Mouse (Mus musculus): ENCODE measurements at regions not wholly inside any gene's neighbourhood (a gene's known extent, or its start where the extent isn't known, plus 50 kb on each side); places are given as distances from the start of the nearest gene placed in this dataset.
"Not testable (repeated sequence)": the region's sequence is repeated elsewhere in the genome, so short reads cannot be mapped to it uniquely, and the experiment has no call there.

GRCm38 (mm10) chr5:149871521-149871920, 147.0 kb upstream of the Rxfp2 start:
- no peak overlapping the region for H3K4me3 ChIP-seq (ENCODE audit: insufficient read depth, poor library complexity, severe bottlenecking)
- H3K27me3 ChIP-seq (ENCODE audit: control insufficient read depth, insufficient read depth, insufficient read length), result no peaks in the 10 kb centered on the region
- no peaks in the 10 kb centered on the region for H3K79me2 ChIP-seq (ENCODE audit: control insufficient read depth, insufficient read depth)
- no peaks in the 10 kb centered on the region for H3K36me3 ChIP-seq (ENCODE audit: control insufficient read depth, insufficient read depth)
- no peak for TF ChIP-seq MYOG (IDR thresholded peaks at IDR 0.05; ENCODE audit: control insufficient read depth, extremely low read depth, insufficient read length)
- TF ChIP-seq FOSL1 (IDR thresholded peaks at IDR 0.05; ENCODE audit: insufficient read depth, low read length, poor library complexity, severe bottlenecking), result no peak
- no peak for TF ChIP-seq CEBPB (IDR thresholded peaks at IDR 0.05; ENCODE audit: low read depth)
- no peak for TF ChIP-seq CTCF (IDR thresholded peaks at IDR 0.05; ENCODE audit: control insufficient read depth, insufficient read depth, insufficient read length)
- no peak for TF ChIP-seq MYOD1 (IDR thresholded peaks at IDR 0.05; ENCODE audit: control insufficient read depth, insufficient read length, low read depth)
- no peak for TF ChIP-seq MAX (IDR thresholded peaks at IDR 0.05)
- no peak for TF ChIP-seq USF1 (IDR thresholded peaks at IDR 0.05; ENCODE audit: low read depth)
- no peak overlapping the region for H3ac ChIP-seq (ENCODE audit: control insufficient read depth, insufficient read length, low read depth)
- no peaks in the 10 kb centered on the region for H3K79me3 ChIP-seq (ENCODE audit: low read depth)

GRCm38 (mm10) chr5:149873482-149874002, 144.9 kb upstream of the Rxfp2 start:
- no peaks in the 10 kb centered on the region for H3K36me3 ChIP-seq (ENCODE audit: control insufficient read depth, insufficient read depth)
- H3K79me3 ChIP-seq (ENCODE audit: low read depth), result no peaks in the 10 kb centered on the region
- TF ChIP-seq MYOG (IDR thresholded peaks at IDR 0.05; ENCODE audit: control insufficient read depth, extremely low read depth, insufficient read length), result no peak
- no peak for TF ChIP-seq MAX (IDR thresholded peaks at IDR 0.05)
- TF ChIP-seq MYOD1 (IDR thresholded peaks at IDR 0.05; ENCODE audit: control insufficient read depth, insufficient read length, low read depth), result no peak
- no peak for TF ChIP-seq FOSL1 (IDR thresholded peaks at IDR 0.05; ENCODE audit: insufficient read depth, low read length, poor library complexity, severe bottlenecking)
- no peak for TF ChIP-seq USF1 (IDR thresholded peaks at IDR 0.05; ENCODE audit: low read depth)
- no peak for TF ChIP-seq CEBPB (IDR thresholded peaks at IDR 0.05; ENCODE audit: low read depth)
- TF ChIP-seq CTCF (IDR thresholded peaks at IDR 0.05; ENCODE audit: control insufficient read depth, insufficient read depth, insufficient read length), result no peak
- no peaks in the 10 kb centered on the region for H3K79me2 ChIP-seq (ENCODE audit: control insufficient read depth, insufficient read depth)
- no peak overlapping the region for H3ac ChIP-seq (ENCODE audit: control insufficient read depth, insufficient read length, low read depth)
- H3K4me3 ChIP-seq (ENCODE audit: insufficient read depth, poor library complexity, severe bottlenecking), result no peak overlapping the region
- H3K27me3 ChIP-seq (ENCODE audit: control insufficient read depth, insufficient read depth, insufficient read length), result no peaks in the 10 kb centered on the region

GRCm38 (mm10) chr5:149874342-149874741, 144.1 kb upstream of the Rxfp2 start:
- H3ac ChIP-seq (ENCODE audit: control insufficient read depth, insufficient read length, low read depth), result no peak overlapping the region
- H3K36me3 ChIP-seq (ENCODE audit: control insufficient read depth, insufficient read depth), result no peaks in the 10 kb centered on the region
- no peaks in the 10 kb centered on the region for H3K27me3 ChIP-seq (ENCODE audit: control insufficient read depth, insufficient read depth, insufficient read length)
- H3K79me2 ChIP-seq (ENCODE audit: control insufficient read depth, insufficient read depth), result no peaks in the 10 kb centered on the region
- no peak overlapping the region for H3K4me3 ChIP-seq (ENCODE audit: insufficient read depth, poor library complexity, severe bottlenecking)
- no peak for TF ChIP-seq CTCF (IDR thresholded peaks at IDR 0.05; ENCODE audit: control insufficient read depth, insufficient read depth, insufficient read length)
- TF ChIP-seq USF1 (IDR thresholded peaks at IDR 0.05; ENCODE audit: low read depth), result no peak
- TF ChIP-seq FOSL1 (IDR thresholded peaks at IDR 0.05; ENCODE audit: insufficient read depth, low read length, poor library complexity, severe bottlenecking), result no peak
- TF ChIP-seq MYOG (IDR thresholded peaks at IDR 0.05; ENCODE audit: control insufficient read depth, extremely low read depth, insufficient read length), result no peak
- TF ChIP-seq CEBPB (IDR thresholded peaks at IDR 0.05; ENCODE audit: low read depth), result no peak
- no peak for TF ChIP-seq MYOD1 (IDR thresholded peaks at IDR 0.05; ENCODE audit: control insufficient read depth, insufficient read length, low read depth)
- TF ChIP-seq MAX (IDR thresholded peaks at IDR 0.05), result no peak
- no peaks in the 10 kb centered on the region for H3K79me3 ChIP-seq (ENCODE audit: low read depth)

GRCm38 (mm10) chr5:149892453-149892852, 126.0 kb upstream of the Rxfp2 start:
- H3K27me3 ChIP-seq (ENCODE audit: control insufficient read depth, insufficient read depth, insufficient read length); H3ac ChIP-seq (ENCODE audit: control insufficient read depth, insufficient read length, low read depth); H3K4me3 ChIP-seq (ENCODE audit: insufficient read depth, poor library complexity, severe bottlenecking); H3K36me3 ChIP-seq (ENCODE audit: control insufficient read depth, insufficient read depth); H3K79me2 ChIP-seq (ENCODE audit: control insufficient read depth, insufficient read depth); H3K79me3 ChIP-seq (ENCODE audit: low read depth): not testable (repeated sequence)

- Histone ChIP-seq H3K4me3 (ENCODE audit: insufficient read depth, poor library complexity, severe bottlenecking) (no peak overlapping the region), H3K27me3 (ENCODE audit: control insufficient read depth, insufficient read depth, insufficient read length) (no peaks in the 10 kb centered on the region), H3K36me3 (ENCODE audit: control insufficient read depth, insufficient read depth) (no peaks in the 10 kb centered on the region), H3K79me2 (ENCODE audit: control insufficient read depth, insufficient read depth) (no peaks in the 10 kb centered on the region), H3ac (ENCODE audit: control insufficient read depth, insufficient read length, low read depth) (no peak overlapping the region), H3K79me3 (ENCODE audit: low read depth) (no peaks in the 10 kb centered on the region)
- TF ChIP-seq MYOD1 (IDR thresholded peaks at IDR 0.05; ENCODE audit: control insufficient read depth, insufficient read length, low read depth), result no peak
These were observed 111.5 kb upstream of the Rxfp2 start for GRCm38 (mm10) chr5:149906927-149907326.

GRCm38 (mm10) chr5:149908376-149909078, 109.9 kb upstream of the Rxfp2 start:
- TF ChIP-seq MYOD1 (IDR thresholded peaks at IDR 0.05; ENCODE audit: control insufficient read depth, insufficient read length, low read depth) (no peak), MAX (IDR thresholded peaks at IDR 0.05) (no peak), CEBPB (IDR thresholded peaks at IDR 0.05; ENCODE audit: low read depth) (no peak), FOSL1 (IDR thresholded peaks at IDR 0.05; ENCODE audit: insufficient read depth, low read length, poor library complexity, severe bottlenecking) (no peak), MYOG (IDR thresholded peaks at IDR 0.05; ENCODE audit: control insufficient read depth, extremely low read depth, insufficient read length) (no peak), CTCF (IDR thresholded peaks at IDR 0.05; ENCODE audit: control insufficient read depth, insufficient read depth, insufficient read length) (no peak)
- Histone ChIP-seq H3ac (ENCODE audit: control insufficient read depth, insufficient read length, low read depth) (no peak overlapping the region), H3K36me3 (ENCODE audit: control insufficient read depth, insufficient read depth) (no peaks in the 10 kb centered on the region), H3K27me3 (ENCODE audit: control insufficient read depth, insufficient read depth, insufficient read length) (no peaks in the 10 kb centered on the region), H3K79me3 (ENCODE audit: low read depth) (no peaks in the 10 kb centered on the region), H3K79me2 (ENCODE audit: control insufficient read depth, insufficient read depth) (no peaks in the 10 kb centered on the region), H3K4me3 (ENCODE audit: insufficient read depth, poor library complexity, severe bottlenecking) (no peak overlapping the region)
